Mouse (Mus musculus): Measurements from ENCODE around the gene Msmp. TPM values are rescaled to one million over a fixed set of nuclear protein-coding genes. Genes with fewer than 3 reads are reported as not detected.

Gene Msmp
- polyA plus RNA-seq, 1 experiment: 0.23 TPM

GRCm38 (mm10) chr4:43582241-43582640 is 2.1 kb downstream of the Msmp start:
- peaks cover 3% of the 10 kb centered on the region; the same call in 1 of the 2 replicates for H3K4me1 ChIP-seq (ENCODE audit: control insufficient read depth, insufficient read depth, insufficient read length)
- H3K4me3 ChIP-seq (ENCODE audit: extremely low read depth, insufficient read depth, insufficient read length): no peak overlapping the region
- no peak overlapping the region for H3K27ac ChIP-seq (ENCODE audit: insufficient read depth, low read length)
- H3K36me3 ChIP-seq (ENCODE audit: control insufficient read depth, insufficient read depth, low read length): peaks cover 25% of the 10 kb centered on the region
- no peak for TF ChIP-seq POLR2A (IDR thresholded peaks at IDR 0.05; ENCODE audit: low read depth, low read length)
- no peak for TF ChIP-seq CTCF (IDR thresholded peaks at IDR 0.05; ENCODE audit: extremely low read depth, insufficient read depth, insufficient read length, insufficient replicate concordance)
- DNase-seq (ENCODE audit: low read depth in 1 of 2, low spot score in 2 of 2): no peak
- WGBS: 47% methylated on average over 5 of the region's 5 CpGs
- H3K27me3 ChIP-seq (ENCODE audit: control insufficient read depth, insufficient read depth, low read length): no peaks in the 10 kb centered on the region

DNA sequence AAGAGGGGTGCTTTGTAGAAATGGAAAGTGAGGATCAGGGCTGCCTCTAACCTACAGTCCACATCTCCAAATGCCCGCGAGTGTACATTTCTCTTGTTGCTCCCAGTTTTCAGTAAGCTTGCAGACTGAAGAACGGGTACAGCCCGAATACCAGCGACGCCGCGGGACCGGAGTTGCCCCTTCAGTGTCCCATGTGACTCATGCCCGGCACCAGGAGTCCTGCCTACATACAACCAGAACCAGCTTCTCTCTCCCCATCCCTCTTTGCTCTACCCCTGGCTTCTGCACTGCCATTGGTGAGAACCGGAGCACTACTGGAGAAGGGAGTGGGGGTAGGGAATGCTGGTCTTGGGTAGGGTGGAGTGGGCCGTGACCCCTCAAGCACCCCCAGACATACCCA is 2.9 kb downstream of the Msmp start:
- Histone ChIP-seq H3K27ac (ENCODE audit: insufficient read depth, low read length) (no peak overlapping the region), H3K4me3 (ENCODE audit: extremely low read depth, insufficient read depth, insufficient read length) (no peak overlapping the region), H3K36me3 (ENCODE audit: control insufficient read depth, insufficient read depth, low read length) (peaks cover 25% of the 10 kb centered on the region), H3K4me1 (ENCODE audit: control insufficient read depth, insufficient read depth, insufficient read length) (peaks cover 10% of the 10 kb centered on the region; the same call in 1 of the 2 replicates), H3K27me3 (ENCODE audit: control insufficient read depth, insufficient read depth, low read length) (no peaks in the 10 kb centered on the region)
- no peak for DNase-seq (ENCODE audit: low read depth in 1 of 2, low spot score in 2 of 2)
- no peak for TF ChIP-seq CTCF (IDR thresholded peaks at IDR 0.05; ENCODE audit: extremely low read depth, insufficient read depth, insufficient read length, insufficient replicate concordance)
- TF ChIP-seq POLR2A (IDR thresholded peaks at IDR 0.05; ENCODE audit: low read depth, low read length): no peak
- WGBS: 98% methylated on average over 12 of the region's 12 CpGs

GRCm38 (mm10) chr4:43580721-43581120 is 3.6 kb downstream of the Msmp start:
- WGBS: 95% methylated on average over 5 of the region's 5 CpGs
- no peak for DNase-seq (ENCODE audit: low read depth in 1 of 2, low spot score in 2 of 2)
- Histone ChIP-seq H3K4me3 (ENCODE audit: extremely low read depth, insufficient read depth, insufficient read length) (no peak overlapping the region), H3K27me3 (ENCODE audit: control insufficient read depth, insufficient read depth, low read length) (no peaks in the 10 kb centered on the region), H3K36me3 (ENCODE audit: control insufficient read depth, insufficient read depth, low read length) (peaks cover 25% of the 10 kb centered on the region), H3K27ac (ENCODE audit: insufficient read depth, low read length) (no peak overlapping the region), H3K4me1 (ENCODE audit: control insufficient read depth, insufficient read depth, insufficient read length) (peaks cover 10% of the 10 kb centered on the region; the same call in 1 of the 2 replicates)
- TF ChIP-seq CTCF (IDR thresholded peaks at IDR 0.05; ENCODE audit: extremely low read depth, insufficient read depth, insufficient read length, insufficient replicate concordance): no peak
- no peak for TF ChIP-seq POLR2A (IDR thresholded peaks at IDR 0.05; ENCODE audit: low read depth, low read length)

DNA sequence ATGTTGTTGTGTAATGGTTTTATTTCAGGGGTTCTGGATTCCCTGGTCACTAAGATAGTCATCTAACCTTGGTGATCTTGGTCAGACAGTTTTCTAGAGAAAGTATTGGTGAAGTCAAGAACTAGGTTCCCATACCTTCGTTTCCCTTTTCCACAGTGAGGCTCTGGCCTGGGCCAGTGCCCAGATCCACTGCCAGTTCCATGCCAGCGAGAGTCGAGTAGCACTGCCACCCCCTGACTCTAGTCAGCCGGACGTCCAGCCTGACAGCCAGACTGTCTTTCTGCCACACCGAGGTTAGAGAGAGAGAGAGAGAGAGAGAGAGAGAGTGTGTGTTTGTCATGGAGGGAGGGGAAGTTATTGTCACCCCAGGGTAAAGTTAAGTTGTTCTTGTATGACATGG is 4.6 kb downstream of the Msmp start:
- no peak for DNase-seq (ENCODE audit: low read depth in 1 of 2, low spot score in 2 of 2)
- H3K4me3 ChIP-seq (ENCODE audit: extremely low read depth, insufficient read depth, insufficient read length): peak overlapping the region; percentile 92; the same call in 1 of the 2 replicates
- TF ChIP-seq CTCF (IDR thresholded peaks at IDR 0.05; ENCODE audit: extremely low read depth, insufficient read depth, insufficient read length, insufficient replicate concordance): no peak
- TF ChIP-seq POLR2A (IDR thresholded peaks at IDR 0.05; ENCODE audit: low read depth, low read length): no peak
- peaks cover 10% of the 10 kb centered on the region; the same call in 1 of the 2 replicates for H3K4me1 ChIP-seq (ENCODE audit: control insufficient read depth, insufficient read depth, insufficient read length)
- no peaks in the 10 kb centered on the region for H3K27me3 ChIP-seq (ENCODE audit: control insufficient read depth, insufficient read depth, low read length)
- 69% methylated on average over 6 of the region's 6 CpGs for WGBS
- peaks cover 25% of the 10 kb centered on the region for H3K36me3 ChIP-seq (ENCODE audit: control insufficient read depth, insufficient read depth, low read length)
- no peak overlapping the region for H3K27ac ChIP-seq (ENCODE audit: insufficient read depth, low read length)

DNA sequence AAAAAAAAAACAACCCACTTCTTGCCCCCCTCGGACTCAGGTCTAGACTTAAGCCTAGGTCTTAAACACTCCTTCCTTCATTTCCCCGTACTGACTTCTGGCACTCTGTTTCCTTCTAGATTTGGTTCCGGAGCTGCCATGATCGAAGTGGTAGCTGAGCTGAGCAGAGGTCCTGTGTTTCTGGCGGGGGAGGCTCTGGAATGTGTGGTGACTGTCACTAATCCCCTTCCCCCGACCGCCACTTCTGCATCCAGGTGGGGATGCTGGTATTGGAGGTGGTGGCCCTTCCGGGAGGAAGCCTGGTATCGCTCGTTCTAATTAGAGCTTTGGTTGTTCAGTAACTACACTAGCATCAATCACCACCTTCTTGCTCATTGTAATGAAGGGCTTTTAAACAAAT is 5.0 kb downstream of the Msmp start:
- Histone ChIP-seq H3K27me3 (ENCODE audit: control insufficient read depth, insufficient read depth, low read length) (no peaks in the 10 kb centered on the region), H3K36me3 (ENCODE audit: control insufficient read depth, insufficient read depth, low read length) (peaks cover 27% of the 10 kb centered on the region), H3K27ac (ENCODE audit: insufficient read depth, low read length) (0 out of 2 replicates have a peak overlapping the region, but pooled peaks have one; percentile 93), H3K4me1 (ENCODE audit: control insufficient read depth, insufficient read depth, insufficient read length) (peaks cover 10% of the 10 kb centered on the region; the same call in 1 of the 2 replicates), H3K4me3 (ENCODE audit: extremely low read depth, insufficient read depth, insufficient read length) (peak overlapping the region; percentile 92)
- TF ChIP-seq POLR2A (IDR thresholded peaks at IDR 0.05; ENCODE audit: low read depth, low read length) (no peak), CTCF (IDR thresholded peaks at IDR 0.05; ENCODE audit: extremely low read depth, insufficient read depth, insufficient read length, insufficient replicate concordance) (no peak)
- WGBS: 3% methylated on average over 10 of the region's 10 CpGs
- no peak for DNase-seq (ENCODE audit: low read depth in 1 of 2, low spot score in 2 of 2)

- Histone ChIP-seq H3K36me3 (ENCODE audit: control insufficient read depth, insufficient read depth, low read length) (peaks cover 22% of the 10 kb centered on the region), H3K4me3 (ENCODE audit: extremely low read depth, insufficient read depth, insufficient read length) (peak within 1 kb of the TSS; percentile 92), H3K27ac (ENCODE audit: insufficient read depth, low read length) (peak within 1 kb of the TSS; percentile 93), H3K27me3 (ENCODE audit: control insufficient read depth, insufficient read depth, low read length) (no peaks in the 10 kb centered on the region), H3K4me1 (ENCODE audit: control insufficient read depth, insufficient read depth, insufficient read length) (peaks cover 10% of the 10 kb centered on the region; the same call in 1 of the 2 replicates)
- TF ChIP-seq POLR2A (IDR thresholded peaks at IDR 0.05; ENCODE audit: low read depth, low read length): peak; percentile 73; the same call in 1 of the 2 replicates
- no peak for TF ChIP-seq CTCF (IDR thresholded peaks at IDR 0.05; ENCODE audit: extremely low read depth, insufficient read depth, insufficient read length, insufficient replicate concordance)
- under 1% methylated on average over 74 of the region's 76 CpGs for WGBS
- peak; percentile 53 to 82 for DNase-seq (ENCODE audit: low read depth in 1 of 2, low spot score in 2 of 2)
Observed at GRCm38 (mm10) chr4:43578376-43579204, 5.7 kb downstream of the Msmp start, which contains the start of the genes Rgp1 and Gba2. Gene Rgp1 (plus strand): TSS chr4:43578715. Gene Gba2 (minus strand): TSS chr4:43578873.
